Mouse (Mus musculus) urinary bladder, postnatal 25 days (tissue): ENCODE results near the gene Tmc2.

ENCODE experiments used
- DNase-seq: peaks from one replicate; pipeline ENCODE4 v3.0.0; 2022; ENCODE audit warnings: low spot score

The Tmc2 gene

DNA sequence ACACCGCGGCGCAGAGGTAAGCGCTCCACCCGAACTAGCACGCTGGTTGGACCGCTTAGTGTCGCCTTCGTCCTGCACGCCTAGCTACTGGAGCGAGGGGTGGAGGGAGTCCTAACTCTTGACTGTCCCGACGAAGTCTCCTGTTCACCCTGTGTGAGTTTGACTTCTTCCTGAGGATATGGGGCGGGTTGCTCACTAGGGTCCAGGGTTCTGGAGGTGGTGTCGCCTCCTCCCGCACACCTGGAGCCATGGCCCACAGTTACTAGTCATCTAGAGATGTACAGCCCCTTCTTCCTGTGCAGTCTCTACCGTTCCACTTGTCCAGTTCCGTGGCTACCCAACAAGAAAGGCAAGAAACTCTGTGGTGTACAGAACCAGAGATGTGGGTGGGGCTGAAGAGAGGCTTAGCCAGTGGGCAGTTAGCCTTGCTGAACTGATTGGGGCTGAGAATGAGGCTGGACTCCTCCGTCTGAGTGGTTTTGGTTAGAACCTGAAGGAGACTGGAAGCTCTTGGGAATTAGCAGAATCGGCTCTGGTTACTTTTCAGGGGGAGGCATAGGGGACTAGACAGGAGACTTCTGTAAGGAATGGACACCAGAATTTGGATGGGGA is 101.2 kb downstream of the Tmc2 start:
- no peak for DNase-seq

- DNase-seq, result no peak
Observed at GRCm38 (mm10) chr2:130297580-130297979, 102.6 kb downstream of the Tmc2 start.

DNA sequence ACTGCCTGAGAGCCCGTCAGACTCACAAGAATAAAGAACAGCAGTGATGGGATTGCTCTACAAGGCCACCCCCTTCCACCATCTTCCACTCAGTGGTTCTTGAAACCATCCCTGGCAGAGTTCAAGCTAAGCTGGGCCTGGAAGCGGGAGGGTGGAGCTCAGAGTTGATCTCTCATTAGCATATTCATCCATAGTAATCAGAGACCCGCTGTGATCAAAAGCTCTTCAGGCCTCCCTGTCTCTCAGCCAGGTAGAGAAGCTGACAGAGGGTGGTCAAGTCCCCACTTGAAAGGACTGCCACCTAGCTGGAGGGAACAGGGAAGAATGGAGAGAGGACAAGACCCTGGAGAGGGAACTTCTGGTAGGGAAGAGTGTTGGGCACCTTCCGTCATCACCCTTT is 108.0 kb downstream of the Tmc2 start:
- no peak for DNase-seq
